Mouse (Mus musculus): ENCODE data around the gene Syt8. TPM values are rescaled to one million over a fixed set of nuclear protein-coding genes. Genes with fewer than 3 reads are reported as not detected.

The Syt8 gene
- polyA plus RNA-seq (2016; fragmentation: Nextera tagmentation; extraction: Ambion mirVana): 0.60 TPM in 1 of 2 replicates, not detected in the other

GRCm38 (mm10) chr7:142434137-142434865 lies at the start of gene Syt8:
Gene Syt8 (plus strand): TSS chr7:142434850.
- no peak for ATAC-seq (ENCODE audit: insufficient number of reproducible peaks, insufficient read depth, low FRiP score, low TSS enrichment, low read depth)
- peak within 1 kb of the TSS; percentile 64 for H3K27ac ChIP-seq
- 84% methylated on average over 10 of the region's 10 CpGs for WGBS

GRCm38 (mm10) chr7:142385742-142386403 lies 48.8 kb upstream of the Syt8 start:
- H3K9ac ChIP-seq (replicated peaks): peak overlapping the region; percentile 79; the same call in 1 of the 2 replicates
- no peaks in the 10 kb centered on the region for H3K9me3 ChIP-seq
- 92% methylated on average over 3 of the region's 3 CpGs for WGBS
- no peak for ATAC-seq (ENCODE audit: insufficient number of reproducible peaks, insufficient read depth, low FRiP score, low TSS enrichment, low read depth)
- peaks cover 47% of the 10 kb centered on the region for H3K36me3 ChIP-seq
- H3K4me1 ChIP-seq (replicated peaks): peaks cover 16% of the 10 kb centered on the region
- H3K4me2 ChIP-seq: peak overlapping the region; percentile 80
- no peaks in the 10 kb centered on the region for H3K27me3 ChIP-seq
- no peak overlapping the region for H3K27ac ChIP-seq
- H3K4me3 ChIP-seq (replicated peaks): peak overlapping the region; percentile 80; the same call in 1 of the 2 replicates

More at GRCm38 (mm10) chr7:142434137-142434865, at the start of gene Syt8:
- H3K36me3 ChIP-seq: no peaks in the 10 kb centered on the region
- H3K9me3 ChIP-seq: no peaks in the 10 kb centered on the region
- H3K9ac ChIP-seq (replicated peaks): no peak within 1 kb of the TSS
- H3K4me1 ChIP-seq (replicated peaks): peaks cover 38% of the 10 kb centered on the region
- no peak within 1 kb of the TSS for H3K4me3 ChIP-seq (replicated peaks)
- H3K27me3 ChIP-seq: no peaks in the 10 kb centered on the region
- no peak within 1 kb of the TSS for H3K4me2 ChIP-seq

- H3K9ac ChIP-seq (replicated peaks): peak overlapping the region; percentile 79
- no peaks in the 10 kb centered on the region for H3K9me3 ChIP-seq
- peaks cover 39% of the 10 kb centered on the region for H3K36me3 ChIP-seq
- H3K4me2 ChIP-seq: peak overlapping the region; percentile 80
- peaks cover 16% of the 10 kb centered on the region for H3K4me1 ChIP-seq (replicated peaks)
- 69% methylated on average over 6 of the region's 6 CpGs for WGBS
- no peak for ATAC-seq (ENCODE audit: insufficient number of reproducible peaks, insufficient read depth, low FRiP score, low TSS enrichment, low read depth)
- H3K27me3 ChIP-seq: no peaks in the 10 kb centered on the region
- peak overlapping the region; percentile 80 for H3K4me3 ChIP-seq (replicated peaks)
- no peak overlapping the region for H3K27ac ChIP-seq
Observed at GRCm38 (mm10) chr7:142386621-142387201, 47.9 kb upstream of the Syt8 start.

- Histone ChIP-seq H3K27ac (peak within 1 kb of the TSS; percentile 53), H3K4me2 (peak within 1 kb of the TSS; percentile 80), H3K4me1 (replicated peaks) (peaks cover 16% of the 10 kb centered on the region), H3K4me3 (replicated peaks) (peak within 1 kb of the TSS; percentile 80), H3K9ac (replicated peaks) (peak within 1 kb of the TSS; percentile 79), H3K9me3 (no peaks in the 10 kb centered on the region), H3K36me3 (peaks cover 30% of the 10 kb centered on the region), H3K27me3 (no peaks in the 10 kb centered on the region)
- peak; percentile 93 for ATAC-seq (ENCODE audit: insufficient number of reproducible peaks, insufficient read depth, low FRiP score, low TSS enrichment, low read depth)
- WGBS: under 1% methylated on average over 55 of the region's 55 CpGs
Observed at GRCm38 (mm10) chr7:142387419-142388148, 47.1 kb upstream of the Syt8 start, which contains the start of gene Ctsd. Gene Ctsd (minus strand): TSS chr7:142388038.

GRCm38 (mm10) chr7:142388198-142388597 lies 46.5 kb upstream of the Syt8 start:
- H3K4me1 ChIP-seq (replicated peaks): peaks cover 16% of the 10 kb centered on the region
- 98% methylated on average over 1 of the region's 1 CpGs for WGBS
- H3K27ac ChIP-seq: peak overlapping the region; percentile 53
- H3K36me3 ChIP-seq: peaks cover 24% of the 10 kb centered on the region
- H3K9me3 ChIP-seq: no peaks in the 10 kb centered on the region
- no peaks in the 10 kb centered on the region for H3K27me3 ChIP-seq
- H3K9ac ChIP-seq (replicated peaks): no peak overlapping the region
- ATAC-seq (ENCODE audit: insufficient number of reproducible peaks, insufficient read depth, low FRiP score, low TSS enrichment, low read depth): no peak; the same call in 1 of the 2 replicates
- H3K4me2 ChIP-seq: peak overlapping the region; percentile 80
- H3K4me3 ChIP-seq (replicated peaks): peak overlapping the region; percentile 80

- Histone ChIP-seq H3K4me2 (no peak overlapping the region), H3K9me3 (no peaks in the 10 kb centered on the region), H3K27me3 (no peaks in the 10 kb centered on the region), H3K27ac (no peak overlapping the region), H3K36me3 (peaks cover 19% of the 10 kb centered on the region), H3K9ac (replicated peaks) (no peak overlapping the region), H3K4me3 (replicated peaks) (no peak overlapping the region), H3K4me1 (replicated peaks) (peaks cover 16% of the 10 kb centered on the region)
- WGBS: 91% methylated on average over 2 of the region's 2 CpGs
- no peak for ATAC-seq (ENCODE audit: insufficient number of reproducible peaks, insufficient read depth, low FRiP score, low TSS enrichment, low read depth)
Observed at GRCm38 (mm10) chr7:142388740-142389139, 45.9 kb upstream of the Syt8 start.

- H3K9ac ChIP-seq (replicated peaks): no peak overlapping the region
- H3K4me2 ChIP-seq: no peak overlapping the region
- no peak overlapping the region for H3K27ac ChIP-seq
- no peak overlapping the region for H3K4me3 ChIP-seq (replicated peaks)
- WGBS: 85% methylated on average over 3 of the region's 3 CpGs
- H3K27me3 ChIP-seq: no peaks in the 10 kb centered on the region
- no peak for ATAC-seq (ENCODE audit: insufficient number of reproducible peaks, insufficient read depth, low FRiP score, low TSS enrichment, low read depth)
- peaks cover 16% of the 10 kb centered on the region for H3K4me1 ChIP-seq (replicated peaks)
- H3K36me3 ChIP-seq: peaks cover 5% of the 10 kb centered on the region; the same call in 1 of the 2 replicates
- H3K9me3 ChIP-seq: no peaks in the 10 kb centered on the region
Observed at GRCm38 (mm10) chr7:142389961-142390650, 44.5 kb upstream of the Syt8 start.

- Histone ChIP-seq H3K9ac (replicated peaks) (no peak overlapping the region), H3K4me1 (replicated peaks) (peaks cover 12% of the 10 kb centered on the region), H3K27me3 (no peaks in the 10 kb centered on the region), H3K9me3 (no peaks in the 10 kb centered on the region), H3K4me2 (no peak overlapping the region), H3K36me3 (no peaks in the 10 kb centered on the region), H3K4me3 (replicated peaks) (no peak overlapping the region), H3K27ac (no peak overlapping the region)
- 80% methylated on average over 3 of the region's 3 CpGs for WGBS
- no peak for ATAC-seq (ENCODE audit: insufficient number of reproducible peaks, insufficient read depth, low FRiP score, low TSS enrichment, low read depth)
Observed at GRCm38 (mm10) chr7:142391108-142391507, 43.5 kb upstream of the Syt8 start.

- Histone ChIP-seq H3K36me3 (no peaks in the 10 kb centered on the region), H3K27me3 (no peaks in the 10 kb centered on the region), H3K4me1 (replicated peaks) (peaks cover 7% of the 10 kb centered on the region), H3K9ac (replicated peaks) (no peak overlapping the region), H3K9me3 (no peaks in the 10 kb centered on the region), H3K4me2 (no peak overlapping the region), H3K27ac (no peak overlapping the region), H3K4me3 (replicated peaks) (no peak overlapping the region)
- ATAC-seq (ENCODE audit: insufficient number of reproducible peaks, insufficient read depth, low FRiP score, low TSS enrichment, low read depth): no peak
- WGBS: 69% methylated on average over 4 of the region's 4 CpGs
Observed at GRCm38 (mm10) chr7:142391609-142392008, 43.0 kb upstream of the Syt8 start.

GRCm38 (mm10) chr7:142393191-142393590 lies 41.5 kb upstream of the Syt8 start:
- no peak overlapping the region for H3K4me2 ChIP-seq
- WGBS: 26% methylated on average over 4 of the region's 4 CpGs
- no peak overlapping the region for H3K9ac ChIP-seq (replicated peaks)
- no peak for ATAC-seq (ENCODE audit: insufficient number of reproducible peaks, insufficient read depth, low FRiP score, low TSS enrichment, low read depth)
- H3K36me3 ChIP-seq: no peaks in the 10 kb centered on the region
- no peak overlapping the region for H3K27ac ChIP-seq
- H3K27me3 ChIP-seq: no peaks in the 10 kb centered on the region
- no peaks in the 10 kb centered on the region for H3K9me3 ChIP-seq
- no peaks in the 10 kb centered on the region for H3K4me1 ChIP-seq (replicated peaks)
- no peak overlapping the region for H3K4me3 ChIP-seq (replicated peaks)

Measured in limb, embryonic 12.5 days (tissue).